Mouse (Mus musculus) stomach, embryonic 14.5 days (tissue): ENCODE results near the gene Atl1. TPM values are rescaled to one million over a fixed set of nuclear protein-coding genes. Genes with fewer than 3 reads are reported as not detected.

Experiments
- ATAC-seq: fragments of 200-750 bp; cut with Nextera tagmentation; 2 replicates; pipeline ENCODE4 v1.8.0; 2017; ENCODE audit warnings: low read depth, moderate TSS enrichment; ENCODE audit not compliant: insufficient number of reproducible peaks, insufficient read depth, low FRiP score
- H3K27ac ChIP-seq: fragments of 300-500 bp; sonication (generic); 2 replicates; pipeline ENCODE4 v1.5.1; 2014; ENCODE audit warnings: mild to moderate bottlenecking, low read length, moderate library complexity, mixed read lengths
- H3K27me3 ChIP-seq: fragments of 300-500 bp; sonication (generic); 2 replicates; pipeline ENCODE4 v1.6.1; 2014; ENCODE audit warnings: low read length, control low read depth, mixed read lengths; ENCODE audit not compliant: control insufficient read depth, insufficient read depth
- H3K36me3 ChIP-seq: fragments of 300-500 bp; sonication (generic); 2 replicates; pipeline ENCODE4 v1.6.1; 2014; ENCODE audit warnings: mild to moderate bottlenecking, control low read depth, low read length, moderate library complexity, mixed read lengths; ENCODE audit not compliant: control insufficient read depth, insufficient read depth
- H3K4me1 ChIP-seq: fragments of 300-500 bp; sonication (generic); 2 replicates; pipeline ENCODE4 v1.6.1; 2014; ENCODE audit warnings: low read length, control low read depth, mixed read lengths; ENCODE audit not compliant: control insufficient read depth, insufficient read depth
- H3K4me2 ChIP-seq: fragments of 300-500 bp; sonication (generic); replicated peaks from 2 replicates; pipeline ENCODE4 v1.6.1; 2014; ENCODE audit warnings: low read depth, low read length, control low read depth
- H3K4me3 ChIP-seq: fragments of 300-500 bp; sonication (generic); 2 replicates; pipeline ENCODE4 v1.5.1; 2014; ENCODE audit warnings: low read depth, low read length, control low read depth
- H3K9ac ChIP-seq: fragments of 300-500 bp; sonication (generic); replicated peaks from 2 replicates; pipeline ENCODE4 v1.6.1; 2014; ENCODE audit warnings: low read depth, mild to moderate bottlenecking, control low read depth, low read length, moderate library complexity, mixed read lengths
- H3K9me3 ChIP-seq: fragments of 300-500 bp; sonication (generic); 2 replicates; pipeline ENCODE4 v1.6.1; 2016; ENCODE audit warnings: low read depth, low read length, control low read depth; ENCODE audit not compliant: control insufficient read depth
- WGBS: fragments of 180-500 bp; shearing (Covaris S2); extraction: QIAGEN DNeasy Blood & Tissue Kit; methylation state at CpG from one replicate; pipeline ENCODE4 v1.1.7; 2014; 5-methylcytosine and 5-hydroxymethylcytosine counted together
- polyA plus RNA-seq: library from polyadenylated mRNA; unstranded; fragments of >200 nt; fragmentation: Nextera tagmentation; extraction: Ambion mirVana; gene quantifications from 2 replicates; pipeline ENCODE4 v1.2.1, GENCODE M21; 2014

Atl1 gene
- polyA plus RNA-seq = 7.3 and 7.5 TPM in 2 replicates

- Histone ChIP-seq H3K27me3 (no peaks in the 10 kb centered on the region), H3K27ac (peak within 1 kb of the TSS; percentile 92), H3K9ac (peak within 1 kb of the TSS; percentile 92), H3K36me3 (no peaks in the 10 kb centered on the region; the same call in 1 of the 2 replicates), H3K4me3 (peak within 1 kb of the TSS; percentile 90), H3K9me3 (no peaks in the 10 kb centered on the region), H3K4me1 (peaks cover 18% of the 10 kb centered on the region), H3K4me2 (peak within 1 kb of the TSS; percentile 72)
- ATAC-seq = peak; percentile 94
- under 1% methylated on average over 98 of the region's 118 CpGs for WGBS
Observed at GRCm38 (mm10) chr12:69892371-69893251, at the start of gene Atl1, which contains the start of gene Map4k5. TSS of gene Atl1 (plus strand) at chr12:69892614. TSS of gene Map4k5 (minus strand) at chr12:69893200.

DNA sequence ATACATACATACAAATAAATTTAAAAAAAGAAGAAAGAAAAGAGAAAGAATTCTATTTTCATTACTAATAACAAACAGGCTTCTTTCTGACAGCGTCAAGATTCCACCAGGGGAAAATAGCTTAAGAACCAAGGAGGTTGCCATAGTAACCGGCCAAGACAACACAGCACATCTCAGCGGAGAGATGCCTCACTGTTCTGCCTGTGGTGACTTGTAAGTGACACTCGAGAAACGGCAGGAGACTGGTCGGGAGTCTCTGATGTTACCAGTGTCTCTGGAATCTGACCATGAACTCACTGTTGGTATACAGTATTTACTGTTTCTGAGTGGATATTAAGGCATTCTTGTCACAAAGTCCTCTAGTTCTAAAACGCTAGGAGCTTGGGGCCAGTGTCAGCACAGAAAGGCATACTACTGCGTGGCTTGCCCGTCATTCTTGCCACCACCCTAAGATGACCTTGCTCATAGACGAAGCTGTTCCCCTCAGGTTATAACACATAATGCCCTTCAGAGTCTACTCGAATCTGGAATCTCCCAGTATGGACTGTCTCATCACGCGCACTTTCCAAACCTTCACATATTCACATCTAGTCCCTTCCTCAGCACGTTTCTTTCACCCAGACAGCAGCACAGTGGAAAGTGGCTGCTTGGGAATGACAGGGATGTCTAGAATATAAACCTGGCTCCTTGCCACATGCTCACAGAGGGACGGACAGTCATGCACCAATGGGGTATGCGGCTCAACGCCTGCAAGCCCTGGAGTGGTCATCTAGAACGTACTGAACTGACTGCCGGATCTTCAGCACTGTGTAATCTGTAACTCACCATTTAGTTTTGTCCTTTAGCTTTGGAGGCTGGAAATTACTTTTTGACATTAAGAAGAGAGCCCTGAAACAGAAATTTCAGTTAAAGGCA lies 48.6 kb upstream of the Atl1 start:
- Histone ChIP-seq H3K4me2 (no peak overlapping the region), H3K4me3 (no peak overlapping the region), H3K27ac (no peak overlapping the region), H3K27me3 (no peaks in the 10 kb centered on the region), H3K9me3 (no peaks in the 10 kb centered on the region), H3K36me3 (peaks cover 43% of the 10 kb centered on the region), H3K4me1 (no peaks in the 10 kb centered on the region), H3K9ac (no peak overlapping the region)
- 76% methylated on average over 19 of the region's 19 CpGs for WGBS
- ATAC-seq = no peak

DNA sequence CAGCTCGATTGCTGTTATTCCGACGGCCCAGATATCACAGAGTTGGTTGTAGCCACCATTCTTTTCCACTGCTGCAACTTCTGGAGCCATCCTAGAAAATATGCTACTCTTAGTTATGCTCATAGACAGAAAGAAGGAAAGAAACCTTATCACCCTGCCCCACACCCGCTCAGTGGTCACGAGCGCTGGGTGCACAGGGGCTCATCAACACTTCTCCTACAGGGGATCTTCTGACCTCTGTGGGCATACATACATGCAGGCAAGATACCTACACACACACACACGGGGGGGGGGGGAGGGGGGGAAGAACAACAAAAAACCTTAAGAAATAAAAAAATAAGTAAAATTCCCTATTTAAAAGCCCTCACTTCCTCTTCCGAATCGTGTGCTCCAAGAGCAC lies 46.7 kb upstream of the Atl1 start:
- Histone ChIP-seq H3K4me1 (no peaks in the 10 kb centered on the region), H3K27ac (no peak overlapping the region), H3K4me3 (no peak overlapping the region), H3K27me3 (no peaks in the 10 kb centered on the region), H3K4me2 (no peak overlapping the region), H3K36me3 (peaks cover 38% of the 10 kb centered on the region), H3K9ac (no peak overlapping the region), H3K9me3 (no peaks in the 10 kb centered on the region)
- no peak for ATAC-seq
- WGBS = 91% methylated on average over 8 of the region's 9 CpGs

- Histone ChIP-seq H3K27ac (no peak overlapping the region), H3K9ac (no peak overlapping the region), H3K4me2 (no peak overlapping the region), H3K36me3 (peaks cover 36% of the 10 kb centered on the region), H3K4me3 (no peak overlapping the region), H3K4me1 (no peaks in the 10 kb centered on the region), H3K9me3 (no peaks in the 10 kb centered on the region), H3K27me3 (no peaks in the 10 kb centered on the region)
- no peak for ATAC-seq
- 91% methylated on average over 9 of the region's 9 CpGs for WGBS
Observed at GRCm38 (mm10) chr12:69846499-69846898, 45.9 kb upstream of the Atl1 start.

- ATAC-seq = no peak
- Histone ChIP-seq H3K9ac (no peak overlapping the region), H3K36me3 (peaks cover 39% of the 10 kb centered on the region), H3K4me1 (no peaks in the 10 kb centered on the region), H3K27me3 (no peaks in the 10 kb centered on the region), H3K9me3 (no peaks in the 10 kb centered on the region), H3K4me2 (no peak overlapping the region), H3K4me3 (no peak overlapping the region), H3K27ac (no peak overlapping the region)
- 79% methylated on average over 12 of the region's 12 CpGs for WGBS
Observed at GRCm38 (mm10) chr12:69848083-69848878, 44.1 kb upstream of the Atl1 start.

DNA sequence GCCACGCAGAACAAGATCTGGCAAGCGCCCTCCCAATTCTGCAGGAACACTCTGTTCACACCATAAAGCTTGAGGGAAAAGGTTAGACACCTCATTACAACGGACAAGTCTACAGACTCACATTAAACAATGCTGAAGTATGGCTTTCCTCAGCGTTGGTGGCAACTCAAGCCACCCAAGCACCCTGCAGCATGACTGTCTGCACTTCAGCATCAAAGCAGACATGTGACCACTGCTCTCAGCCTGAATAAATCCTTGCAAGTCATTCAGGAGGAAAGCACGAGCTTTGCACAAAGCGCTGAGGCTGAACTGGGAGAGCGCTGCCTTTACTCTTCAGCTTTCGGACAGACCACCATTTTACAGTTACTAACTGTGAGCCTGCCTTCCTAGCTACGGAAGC lies 40.1 kb upstream of the Atl1 start:
- Histone ChIP-seq H3K4me1 (no peaks in the 10 kb centered on the region), H3K27me3 (no peaks in the 10 kb centered on the region), H3K27ac (no peak overlapping the region), H3K4me3 (no peak overlapping the region), H3K36me3 (peaks cover 17% of the 10 kb centered on the region), H3K9me3 (no peaks in the 10 kb centered on the region), H3K9ac (no peak overlapping the region), H3K4me2 (no peak overlapping the region)
- ATAC-seq = no peak
- WGBS = 90% methylated on average over 9 of the region's 9 CpGs

DNA sequence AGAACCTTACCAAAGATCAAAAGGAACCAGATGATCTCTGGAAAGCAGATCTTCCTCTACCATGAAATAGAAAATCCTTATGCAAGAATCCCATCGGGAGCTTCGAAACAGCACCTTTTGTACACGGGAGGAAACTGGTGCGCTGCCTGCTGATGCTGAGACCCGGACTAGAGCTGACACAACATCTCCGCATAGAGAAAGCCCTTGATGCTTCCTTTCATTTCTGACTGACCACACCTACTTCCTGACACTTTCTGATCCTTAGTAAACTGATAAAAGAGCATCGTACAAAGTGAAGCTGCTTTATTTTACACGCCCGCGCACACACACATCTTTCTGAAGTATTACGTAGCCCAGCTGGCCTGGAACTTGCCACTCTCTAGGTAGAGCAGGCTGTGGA lies 39.0 kb upstream of the Atl1 start:
- Histone ChIP-seq H3K9me3 (no peaks in the 10 kb centered on the region), H3K4me2 (no peak overlapping the region), H3K27me3 (no peaks in the 10 kb centered on the region), H3K4me3 (no peak overlapping the region), H3K27ac (no peak overlapping the region), H3K36me3 (peaks cover 17% of the 10 kb centered on the region), H3K9ac (no peak overlapping the region), H3K4me1 (no peaks in the 10 kb centered on the region)
- WGBS = 82% methylated on average over 11 of the region's 11 CpGs
- ATAC-seq = no peak

GRCm38 (mm10) chr12:69853942-69854341 lies 38.5 kb upstream of the Atl1 start:
- WGBS = 88% methylated on average over 2 of the region's 2 CpGs
- no peak for ATAC-seq
- Histone ChIP-seq H3K27me3 (no peaks in the 10 kb centered on the region), H3K9ac (no peak overlapping the region), H3K4me2 (no peak overlapping the region), H3K27ac (no peak overlapping the region), H3K9me3 (no peaks in the 10 kb centered on the region), H3K4me1 (no peaks in the 10 kb centered on the region), H3K36me3 (peaks cover 17% of the 10 kb centered on the region), H3K4me3 (no peak overlapping the region)
